Mouse (Mus musculus) brain, adult 2 months (tissue): ENCODE measurements at regions not wholly inside any gene's neighbourhood (a gene's known extent, or its start where the extent isn't known, plus 50 kb on each side); places are given as distances from the start of the nearest gene placed in this dataset.

Experiments
- DNase-seq: peaks from one replicate; pipeline ENCODE4 v3.0.0; 2011; ENCODE audit warnings: low read depth, low spot score

DNA sequence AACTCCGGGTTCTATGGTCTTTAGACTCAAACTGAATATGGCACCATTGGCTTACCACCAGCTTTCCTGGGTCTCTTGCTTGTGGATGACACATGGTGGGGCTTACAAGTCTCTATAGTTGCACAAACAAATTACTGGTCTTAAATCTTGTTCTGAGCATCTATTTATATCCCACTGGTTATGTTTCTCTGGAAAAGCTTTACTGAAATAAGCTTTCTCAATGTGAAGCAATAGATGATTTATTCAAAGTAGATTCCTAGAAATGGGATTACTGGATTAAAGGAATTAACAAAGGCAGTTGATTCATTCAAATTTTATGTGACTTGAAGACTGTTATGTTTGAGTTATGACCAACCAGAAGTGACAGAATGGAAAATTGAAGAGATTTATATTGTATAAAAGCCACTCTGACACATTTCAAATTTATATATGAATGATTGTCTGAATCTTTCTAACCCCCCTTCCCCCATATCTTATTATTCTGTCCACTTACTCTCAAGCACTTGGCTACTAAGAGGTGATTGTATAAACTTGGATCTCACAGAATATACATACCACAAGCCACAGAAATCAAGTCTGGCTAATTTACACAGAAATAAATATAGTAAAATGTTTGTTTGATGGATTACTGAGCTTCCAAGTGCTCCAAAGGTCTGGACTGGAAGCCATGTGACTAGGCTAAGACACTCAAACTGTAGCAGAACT is 113.4 kb upstream of the C1qtnf3 start:
- DNase-seq: no peak

- DNase-seq: peak; percentile 94
These were observed 111.5 kb upstream of the C1qtnf3 start for GRCm38 (mm10) chr15:10840621-10841034.

- no peak for DNase-seq
These were observed 109.0 kb upstream of the C1qtnf3 start for GRCm38 (mm10) chr15:10843060-10843695.

DNA sequence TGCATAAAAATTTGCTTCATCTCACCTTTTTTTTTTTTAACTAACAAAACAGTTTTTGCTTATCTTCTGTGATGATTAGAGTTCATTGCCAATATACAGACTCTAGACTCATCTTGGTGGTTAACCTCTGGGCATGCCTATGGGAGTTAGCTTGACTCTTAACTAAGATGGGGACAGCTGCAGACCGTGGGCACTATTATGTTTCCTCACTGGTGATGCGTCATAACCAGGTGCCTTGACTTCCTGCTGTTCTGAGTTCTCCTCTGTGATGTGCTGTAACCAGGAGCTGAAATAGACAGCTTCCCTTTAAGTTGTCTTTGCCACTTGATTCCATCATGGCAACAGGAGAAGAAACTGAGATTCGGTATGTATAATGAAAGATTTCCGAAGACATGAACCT is 105.4 kb upstream of the C1qtnf3 start:
- no peak for DNase-seq

DNA sequence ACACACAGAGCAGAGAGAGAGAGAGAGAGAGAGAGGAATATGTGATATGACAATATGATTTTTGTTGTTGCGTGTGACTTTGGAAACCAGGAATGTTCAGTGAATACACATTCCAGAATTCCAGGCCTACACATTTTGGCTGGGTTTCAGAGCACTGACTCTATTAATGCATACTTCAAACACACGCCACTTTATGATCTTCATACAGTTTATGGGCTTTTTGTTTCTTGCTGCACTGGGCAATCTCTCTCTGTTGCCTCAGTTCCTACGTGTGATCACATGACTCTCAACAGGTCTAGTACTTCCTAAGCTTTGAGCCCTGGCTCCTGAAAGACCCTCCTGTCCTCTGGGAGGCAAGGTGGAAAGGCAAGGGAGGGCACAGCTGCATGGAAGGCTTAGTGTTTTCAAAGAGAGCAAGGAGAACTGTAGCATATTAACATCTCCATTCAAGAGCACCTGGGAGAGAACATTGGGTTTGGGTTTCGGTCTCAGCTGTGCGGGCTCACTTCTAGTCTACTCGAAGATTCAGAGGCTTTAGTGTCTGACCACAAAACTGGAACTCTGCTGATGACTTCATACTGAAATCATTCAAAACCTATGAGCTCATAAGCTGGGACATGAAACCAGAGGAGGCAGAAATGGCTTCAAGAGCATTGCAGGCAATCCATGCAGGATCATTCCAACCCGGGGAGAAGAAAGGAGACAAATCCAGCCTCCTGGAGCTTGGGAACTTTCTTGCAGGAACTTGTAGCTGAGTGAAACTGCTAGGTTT is 87.9 kb upstream of the C1qtnf3 start:
- no peak for DNase-seq

DNA sequence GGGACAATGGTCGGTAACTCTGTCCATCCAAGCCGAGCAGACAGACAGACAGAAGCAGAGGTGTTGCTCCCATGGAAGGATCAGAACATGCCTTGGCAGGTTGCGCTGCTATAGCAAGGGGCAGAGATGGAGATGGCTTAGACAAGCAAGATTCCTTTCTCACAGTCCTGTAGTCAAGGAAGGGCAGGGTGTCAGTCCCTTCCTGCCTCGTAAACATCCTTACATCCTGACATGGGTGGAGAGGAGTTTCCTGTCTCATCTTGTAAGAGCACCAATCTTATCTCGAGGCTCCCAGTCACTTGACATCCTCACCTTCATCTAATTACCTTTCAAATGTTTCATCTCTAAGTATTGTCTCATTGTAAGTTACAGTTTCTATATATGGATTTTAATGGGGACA is 87.0 kb upstream of the C1qtnf3 start:
- no peak for DNase-seq

DNA sequence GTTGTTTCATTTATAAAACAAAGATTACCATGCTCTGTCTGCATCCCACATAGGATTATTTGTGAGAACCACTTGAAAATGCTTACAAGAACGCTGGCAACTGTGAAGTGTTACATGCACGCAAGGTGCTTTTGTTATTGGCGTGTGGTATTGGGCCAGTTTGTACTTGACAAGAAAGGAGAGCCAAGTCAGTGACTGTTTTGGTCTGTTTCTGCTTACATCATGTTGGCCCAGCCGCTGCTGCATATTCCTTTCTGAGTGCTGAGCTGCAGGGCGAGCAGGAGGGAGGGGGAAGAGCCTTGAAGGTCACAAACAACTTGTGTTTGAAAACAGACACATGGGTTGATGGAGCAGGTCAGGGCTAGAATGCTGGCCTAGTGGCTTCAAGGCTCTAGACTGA is 85.3 kb upstream of the C1qtnf3 start:
- DNase-seq: peak; percentile 48

- DNase-seq: peak; percentile 31
These were observed 84.0 kb upstream of the C1qtnf3 start for GRCm38 (mm10) chr15:10868115-10868514.

DNA sequence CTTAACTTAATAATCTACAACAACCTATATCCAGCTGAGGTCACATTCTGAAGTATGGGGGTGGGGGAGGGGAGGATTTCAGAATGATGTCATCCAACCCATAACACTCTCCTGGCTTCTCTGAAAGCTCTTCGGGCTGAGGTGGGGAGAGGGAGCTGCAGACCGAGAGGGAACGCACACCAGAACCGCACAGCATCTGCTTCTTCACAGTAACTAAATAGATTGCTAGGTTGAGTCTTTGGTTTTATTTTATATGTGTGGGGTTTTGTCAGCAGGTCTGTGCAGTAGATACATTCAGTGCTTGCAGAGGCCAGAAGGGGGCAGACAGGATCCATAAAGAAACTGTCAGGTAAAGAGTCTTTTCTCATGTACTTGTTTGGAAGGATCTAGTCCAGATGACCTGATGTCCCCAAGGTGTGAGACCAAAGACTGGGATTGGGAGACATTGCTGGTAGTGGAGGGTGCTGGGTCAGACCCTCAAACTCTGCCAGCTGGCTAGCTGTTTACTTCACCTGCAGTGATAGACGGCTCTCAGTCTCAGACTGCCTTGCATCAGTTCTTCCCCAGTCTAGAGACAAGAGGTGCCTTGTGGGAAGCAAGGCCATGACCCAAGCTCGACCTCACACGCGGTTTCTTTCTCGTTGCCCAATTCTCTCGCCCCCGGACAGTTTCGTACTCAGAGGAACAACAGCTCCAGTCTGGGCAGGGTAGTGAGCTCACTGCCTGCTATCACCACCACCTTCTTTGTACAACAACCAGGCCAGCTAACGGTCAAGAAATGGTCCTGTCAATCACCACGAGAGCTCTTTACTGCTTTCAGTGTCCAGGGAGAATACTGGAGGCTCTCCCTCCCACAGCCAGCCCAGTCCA is 83.2 kb upstream of the C1qtnf3 start:
- DNase-seq: peak; percentile 45

DNA sequence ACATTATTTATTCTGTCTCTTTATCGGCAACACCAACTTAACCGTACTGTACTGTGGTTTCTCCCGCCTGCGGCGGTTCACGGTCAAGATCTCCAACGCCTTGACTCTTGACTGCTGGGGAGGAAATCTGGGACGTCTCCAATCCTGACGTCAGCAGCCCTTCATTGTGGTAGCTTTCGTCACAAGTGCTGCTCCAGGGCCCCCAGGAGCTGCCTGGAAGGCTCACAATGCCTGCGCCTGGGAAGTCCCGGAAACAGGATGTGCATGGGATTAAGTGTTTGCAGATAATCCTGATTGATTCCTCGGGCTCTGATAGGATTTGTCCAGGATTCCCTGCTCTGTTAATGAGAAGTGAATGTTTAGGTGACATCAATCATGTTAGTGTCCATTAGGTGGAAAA is 82.3 kb upstream of the C1qtnf3 start:
- no peak for DNase-seq

- peak; percentile 44 for DNase-seq
These were observed 79.7 kb upstream of the C1qtnf3 start for GRCm38 (mm10) chr15:10872322-10872967.

DNA sequence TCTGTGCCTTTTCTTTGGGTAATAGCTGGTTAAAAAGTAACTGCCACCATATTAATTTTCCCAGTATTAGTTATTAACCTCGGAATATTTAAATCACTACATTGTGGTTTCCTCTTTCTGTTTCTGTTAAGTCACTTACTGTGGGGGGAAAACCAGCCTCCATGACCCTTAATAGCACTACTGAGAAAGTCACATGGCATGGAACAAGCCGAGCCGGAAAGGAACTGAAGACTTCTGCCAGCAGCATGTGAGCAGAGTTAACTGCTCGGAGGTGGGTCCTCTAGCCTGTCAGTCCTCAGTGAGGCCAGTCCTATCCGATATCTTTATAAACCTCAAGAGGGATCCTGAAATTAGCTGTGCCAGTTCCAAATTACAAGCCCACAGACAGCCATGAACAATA is 75.8 kb upstream of the C1qtnf3 start:
- DNase-seq: no peak

DNA sequence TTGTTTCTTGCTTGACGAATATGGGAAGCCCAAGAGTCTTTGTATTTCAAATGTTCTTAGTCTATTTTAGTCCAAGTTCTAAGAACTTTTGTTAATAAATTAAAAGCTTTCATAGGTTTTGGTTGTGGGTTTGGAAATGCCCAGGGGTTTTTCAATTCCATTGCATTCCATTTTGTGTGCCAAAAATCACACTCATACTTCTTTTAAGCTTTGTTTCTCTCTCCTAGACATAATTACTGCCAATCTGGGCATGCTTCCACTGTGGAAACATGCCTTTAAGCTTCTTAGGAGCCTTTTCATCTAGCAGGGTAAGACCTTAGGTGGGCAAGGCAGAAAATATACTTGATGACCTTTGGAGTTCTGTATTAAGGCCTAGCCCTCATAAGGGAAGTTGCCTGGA is 70.4 kb upstream of the C1qtnf3 start:
- peak; percentile 4 for DNase-seq

DNA sequence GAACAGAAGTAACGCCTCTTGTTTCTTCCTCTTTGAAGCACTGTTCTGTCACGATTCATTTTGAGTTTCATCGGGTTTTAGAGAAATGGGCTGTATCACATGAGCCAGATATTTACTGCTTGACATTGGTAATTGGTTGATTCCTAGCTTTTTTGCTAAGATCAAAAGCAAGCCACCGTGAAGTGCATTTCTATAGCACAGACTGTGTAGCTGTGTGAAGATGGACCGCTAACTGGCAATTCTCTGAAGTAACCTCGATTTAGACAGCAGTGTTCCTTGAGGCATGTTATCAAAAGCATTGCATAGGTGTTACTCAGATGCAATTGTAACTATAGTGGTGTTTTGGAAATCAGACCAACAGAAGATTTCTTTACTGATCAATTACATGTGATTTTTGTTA is 64.1 kb upstream of the C1qtnf3 start:
- DNase-seq: no peak

DNA sequence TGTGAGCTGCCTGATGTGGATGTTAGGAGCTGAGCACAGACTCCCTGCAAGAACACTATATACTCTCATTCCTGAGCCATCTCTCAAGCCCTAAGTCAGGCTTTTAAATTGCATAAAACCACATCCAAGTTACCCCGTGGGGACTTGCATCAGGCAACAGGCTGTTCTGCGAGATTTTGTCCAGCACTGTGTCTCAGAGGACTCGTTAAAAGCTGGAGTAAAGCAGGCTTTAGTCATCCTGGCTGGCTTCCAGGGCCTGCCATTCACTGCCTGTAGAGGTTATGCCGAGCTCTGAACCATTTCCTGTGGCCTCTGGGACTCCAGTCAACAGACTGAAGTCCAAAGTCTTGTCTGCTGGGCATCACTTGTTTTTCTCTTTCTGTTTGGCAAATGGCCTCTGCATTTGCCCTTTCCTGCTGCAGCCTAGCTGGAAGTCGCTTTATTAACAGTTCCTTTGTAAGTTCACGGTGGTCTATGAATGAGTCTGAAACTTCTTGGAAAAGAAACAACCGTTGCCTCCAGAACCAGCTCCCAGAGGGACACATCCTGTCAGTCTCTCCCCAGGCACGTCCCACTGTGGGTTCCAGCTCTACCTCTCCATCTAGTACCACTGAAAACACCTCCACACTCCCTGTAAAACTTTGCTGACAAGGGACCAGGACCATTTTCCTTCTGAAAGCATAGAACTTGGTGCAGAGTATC is 61.8 kb upstream of the C1qtnf3 start:
- DNase-seq: peak; percentile 24

GRCm38 (mm10) chr15:10898309-10898708 is 53.8 kb upstream of the C1qtnf3 start:
- DNase-seq: no peak

DNA sequence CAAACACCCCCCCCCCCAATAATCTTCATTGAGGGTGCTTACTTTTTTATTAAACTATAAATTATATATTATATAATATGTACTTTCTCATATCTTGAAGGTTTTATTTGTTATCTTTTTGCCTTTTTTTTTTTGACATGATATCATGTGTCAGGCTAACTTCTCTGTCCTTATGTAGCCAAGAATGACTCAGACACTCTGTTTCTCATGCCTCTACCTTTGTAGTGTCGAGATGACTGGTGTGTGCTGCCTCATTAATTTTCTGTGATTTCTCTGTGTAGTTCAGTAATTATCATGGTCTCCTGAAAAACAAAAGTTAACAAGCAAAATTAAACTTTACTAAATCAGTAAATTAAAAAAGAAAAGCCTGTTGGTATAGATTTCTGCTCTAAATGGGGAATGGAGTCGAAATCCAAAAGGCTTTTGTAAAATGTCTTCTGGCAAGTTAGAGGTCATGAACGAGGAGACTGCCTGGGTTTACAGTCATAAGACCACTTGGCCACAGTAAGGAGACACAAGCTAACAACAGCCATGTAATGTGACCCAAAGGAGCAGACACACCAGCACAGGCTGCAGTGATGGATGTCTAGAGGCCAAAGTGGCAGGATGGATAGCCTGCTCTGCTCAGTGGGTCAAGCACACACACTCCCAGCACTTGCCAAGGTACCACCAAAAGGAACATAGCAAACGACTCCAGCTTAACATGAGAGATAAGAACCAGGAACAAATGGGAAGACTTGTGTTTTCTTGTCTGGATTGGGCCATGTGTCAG is 53.2 kb upstream of the C1qtnf3 start:
- no peak for DNase-seq

DNA sequence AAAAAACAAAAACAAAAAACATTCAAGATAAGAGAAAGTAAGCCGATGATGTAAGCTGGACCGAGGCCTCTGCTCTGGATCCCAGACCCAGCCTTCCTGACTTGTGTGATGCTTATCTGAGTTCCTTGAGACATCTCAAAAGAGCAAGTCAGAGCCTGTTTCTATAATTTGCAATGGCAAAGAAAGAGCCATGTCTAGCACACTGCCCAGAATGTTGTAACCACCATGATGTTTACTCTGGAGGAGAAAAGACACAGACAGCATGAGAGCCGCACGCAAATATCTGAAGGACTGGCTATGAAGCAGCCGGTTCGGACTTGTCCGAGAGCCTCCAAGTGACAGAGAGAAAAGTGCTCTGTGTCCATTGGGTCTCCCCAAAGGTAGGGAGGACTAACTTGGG is 52.2 kb upstream of the C1qtnf3 start:
- DNase-seq: no peak

GRCm38 (mm10) chr15:10901075-10901474 is 51.1 kb upstream of the C1qtnf3 start:
- DNase-seq: peak; percentile 40

DNA sequence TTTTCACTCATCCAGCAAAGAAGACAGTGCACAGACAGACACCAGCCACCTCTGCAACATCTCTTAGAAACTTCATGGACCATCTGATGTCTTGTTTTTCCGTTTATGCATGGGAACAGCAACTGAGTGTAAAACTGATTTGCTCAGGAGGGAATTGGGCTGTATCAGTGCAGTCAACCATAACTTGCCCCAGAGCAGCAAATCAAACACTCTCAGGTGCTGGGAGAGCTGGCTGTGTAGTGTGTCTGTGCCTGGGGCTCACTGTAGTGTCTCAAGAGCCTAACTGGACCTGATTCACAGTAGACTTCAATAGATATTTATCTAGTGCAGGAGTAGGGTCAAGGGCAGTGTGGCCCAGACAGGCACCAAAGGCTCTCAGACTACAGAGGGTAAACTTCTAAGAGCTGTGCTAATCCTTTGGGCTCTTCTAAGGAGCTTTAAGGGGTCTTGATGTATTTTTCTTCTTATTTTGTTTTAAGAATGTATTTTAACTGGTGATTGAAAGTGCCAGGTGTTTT is 50.3 kb upstream of the C1qtnf3 start:
- no peak for DNase-seq
